Mouse (Mus musculus) liver, postnatal 0 days (tissue): ENCODE data around the gene Aggf1. TPM values are rescaled to one million over a fixed set of nuclear protein-coding genes. Genes with fewer than 3 reads are reported as not detected.
A peak's percentile ranks its signal among the peaks of the same experiment; 100 is the strongest.

Experiments
- ATAC-seq: fragments of 200-750 bp; cut with Nextera tagmentation; 2 replicates; pipeline ENCODE4 v1.8.0; 2017; ENCODE audit warnings: mild to moderate bottlenecking, moderate library complexity
- DNase-seq: peaks from one replicate; pipeline ENCODE4 v3.0.0-alpha.2; 2016
- H3K27ac ChIP-seq: fragments of 300-500 bp; sonication (generic); 2 replicates; pipeline ENCODE4 v1.5.1; 2014; ENCODE audit warnings: antibody characterized with exemption, moderate library complexity, mild to moderate bottlenecking, low read depth
- H3K27me3 ChIP-seq: fragments of 300-500 bp; sonication (generic); 2 replicates; pipeline ENCODE4 v1.6.1; 2014; ENCODE audit warnings: low read length, control low read depth, mixed read lengths; ENCODE audit not compliant: insufficient read depth
- H3K36me3 ChIP-seq: fragments of 300-500 bp; sonication (generic); replicated peaks from 2 replicates; pipeline ENCODE4 v1.6.1; 2014; ENCODE audit warnings: mild to moderate bottlenecking, control low read depth, low read length, moderate library complexity, mixed read lengths; ENCODE audit not compliant: insufficient read depth
- H3K4me1 ChIP-seq: fragments of 300-500 bp; sonication (generic); 2 replicates; pipeline ENCODE4 v1.6.1; 2014; ENCODE audit warnings: antibody characterized with exemption, mild to moderate bottlenecking, control low read depth; ENCODE audit not compliant: insufficient read depth
- H3K4me2 ChIP-seq: fragments of 300-500 bp; sonication (generic); 2 replicates; pipeline ENCODE4 v1.6.1; 2014; ENCODE audit warnings: low read depth, mild to moderate bottlenecking, low read length, moderate library complexity, mixed read lengths
- H3K4me3 ChIP-seq: fragments of 300-500 bp; sonication (generic); 2 replicates; pipeline ENCODE4 v1.5.1; 2014; ENCODE audit warnings: low read depth, low read length
- H3K9ac ChIP-seq: fragments of 300-500 bp; sonication (generic); replicated peaks from 2 replicates; pipeline ENCODE4 v1.6.1; 2014; ENCODE audit warnings: mild to moderate bottlenecking, moderate library complexity
- H3K9me3 ChIP-seq: fragments of 300-500 bp; sonication (generic); 2 replicates; pipeline ENCODE4 v1.6.1; 2016; ENCODE audit warnings: mild to moderate bottlenecking, control low read depth, low read length, mixed read lengths
- CTCF ChIP-seq: sonication (generic); IDR thresholded peaks from 2 replicates; pipeline ENCODE4 v1.5.1; 2016; ENCODE audit warnings: antibody characterized with exemption, low read depth
- EP300 ChIP-seq: IDR thresholded peaks from 2 replicates; pipeline ENCODE4 v1.6.1; 2016; ENCODE audit warnings: antibody characterized with exemption, low read depth, mild to moderate bottlenecking
- WGBS: fragments of 180-500 bp; shearing (Covaris S2); extraction: QIAGEN DNeasy Blood & Tissue Kit; methylation state at CpG from one replicate; pipeline ENCODE4 v1.1.7; 2014; ENCODE audit not compliant: insufficient replicate concordance; 5-methylcytosine and 5-hydroxymethylcytosine counted together
- polyA plus RNA-seq: library from polyadenylated mRNA; unstranded; fragments of >200 nt; fragmentation: Nextera tagmentation; extraction: Ambion mirVana; gene quantifications from 2 replicates; pipeline ENCODE4 v1.2.1, GENCODE M21; 2015

Aggf1 gene
- polyA plus RNA-seq, 1 experiment from 2014 or later = 11.7 TPM

DNA sequence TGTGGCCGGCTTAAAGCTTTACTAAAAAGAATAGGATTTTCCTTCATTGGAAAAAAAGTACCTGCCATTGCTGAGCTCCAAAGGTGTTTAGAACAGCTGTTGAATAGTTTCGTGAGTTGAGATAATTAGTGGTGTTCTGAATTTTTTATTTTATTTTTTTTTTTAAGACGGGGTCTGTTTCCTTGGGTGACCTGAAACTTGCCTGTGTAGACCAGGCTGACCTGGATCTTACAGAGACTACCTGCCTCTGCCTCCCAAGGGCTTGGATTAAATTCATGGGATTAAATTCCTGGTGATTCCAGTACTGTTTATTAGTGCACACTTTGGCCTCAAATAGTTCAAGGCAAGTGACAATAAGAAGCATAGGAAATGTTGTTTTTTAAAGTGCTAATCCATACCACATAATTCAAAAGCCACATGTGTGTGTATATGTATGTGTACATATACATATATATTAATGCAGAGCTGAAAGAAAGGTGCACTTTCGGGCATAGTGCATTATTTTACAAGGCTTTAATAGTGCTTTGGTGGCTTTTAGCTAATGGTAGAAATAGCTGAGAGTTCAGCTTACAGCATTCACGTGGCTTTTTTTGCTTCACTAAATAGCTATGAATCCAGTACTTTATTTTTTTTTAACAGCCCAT, 49.1 kb downstream of the Aggf1 start:
- Histone ChIP-seq H3K36me3 (no peaks in the 10 kb centered on the region), H3K9ac (peak overlapping the region; percentile 94), H3K4me2 (peak overlapping the region; percentile 83), H3K27ac (peak overlapping the region; percentile 99), H3K27me3 (no peaks in the 10 kb centered on the region), H3K4me3 (peak overlapping the region; percentile 84), H3K4me1 (peaks cover 11% of the 10 kb centered on the region), H3K9me3 (no peaks in the 10 kb centered on the region)
- 12% methylated on average over 5 of the region's 5 CpGs for WGBS
- no peak for DNase-seq
- ATAC-seq = no peak
- TF ChIP-seq EP300 (no peak), CTCF (no peak)

DNA sequence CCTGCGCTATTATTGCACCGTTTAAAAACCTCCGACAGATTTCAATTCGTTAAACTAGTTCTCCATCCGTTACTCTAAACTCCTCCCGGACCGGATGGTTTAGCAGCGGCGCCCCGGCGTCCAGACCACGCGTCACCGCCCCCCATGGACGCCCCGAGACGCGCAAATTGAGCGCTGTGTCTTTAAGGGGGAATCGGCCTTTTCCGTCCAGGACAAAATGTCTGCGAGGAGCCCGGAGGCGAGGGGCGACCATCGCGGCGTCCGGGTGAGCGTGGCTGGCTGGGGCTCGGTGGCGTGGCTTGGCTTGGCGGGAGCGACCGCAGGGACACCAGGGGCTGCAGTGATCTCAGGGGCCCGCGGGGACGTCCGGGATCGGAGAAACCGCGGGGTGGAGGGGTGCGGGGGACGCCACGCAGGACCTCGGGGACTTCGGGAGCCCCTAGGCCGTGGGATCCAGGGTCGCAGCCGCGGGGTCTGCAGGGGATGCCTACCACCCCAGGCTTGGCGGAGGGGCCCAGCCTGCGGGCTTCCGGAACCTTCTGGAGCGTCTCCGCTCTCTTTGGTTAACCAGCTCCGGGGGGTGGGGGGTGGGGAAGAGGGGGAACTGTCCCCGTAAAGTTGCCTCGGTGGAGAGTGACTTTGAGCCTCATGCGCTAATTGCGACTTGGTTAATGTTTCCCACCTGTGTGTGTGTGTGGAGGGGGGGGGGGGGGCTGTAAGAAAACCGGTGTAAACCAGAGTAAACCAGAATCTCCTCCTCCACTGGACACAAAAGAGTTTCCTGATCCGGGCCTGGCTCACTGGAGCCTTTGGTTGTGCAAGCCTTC, 49.9 kb downstream of the Aggf1 start:
- Histone ChIP-seq H3K4me2 (peak overlapping the region; percentile 83), H3K4me1 (peaks cover 10% of the 10 kb centered on the region), H3K9me3 (no peaks in the 10 kb centered on the region), H3K36me3 (no peaks in the 10 kb centered on the region), H3K27me3 (no peaks in the 10 kb centered on the region), H3K9ac (peak overlapping the region; percentile 94), H3K4me3 (peak overlapping the region; percentile 84), H3K27ac (peak overlapping the region; percentile 99)
- DNase-seq (peak; percentile 70), ATAC-seq (peak; percentile 84)
- TF ChIP-seq EP300 (no peak), CTCF (peak; percentile 4; the same call in 1 of the 2 replicates)
- under 1% methylated on average over 60 of the region's 63 CpGs for WGBS

DNA sequence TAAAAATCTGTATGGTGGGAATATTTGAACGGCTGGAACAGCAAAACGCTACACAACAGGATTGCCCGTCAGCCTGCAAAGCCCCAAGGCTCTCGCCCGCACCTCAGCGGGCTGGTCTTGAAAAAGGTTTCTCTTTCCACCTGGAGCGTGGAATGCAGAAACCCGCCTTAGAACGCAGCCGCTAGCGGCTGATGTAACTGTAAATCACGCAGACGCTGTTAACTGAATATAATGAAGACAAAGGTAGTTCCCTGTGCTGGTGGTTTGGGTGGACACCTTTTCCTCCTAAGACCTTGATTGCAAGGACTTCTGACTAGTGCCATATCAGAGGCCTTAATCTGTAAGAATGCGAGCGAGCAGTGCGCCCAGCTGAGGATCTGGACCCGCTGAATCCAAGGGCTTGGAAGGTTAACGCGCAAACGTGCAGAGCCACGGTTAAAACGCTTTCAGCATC, 50.5 kb downstream of the Aggf1 start:
- no peak for TF ChIP-seq CTCF
- TF ChIP-seq EP300 = no peak
- Histone ChIP-seq H3K27ac (peak overlapping the region; percentile 99), H3K4me3 (peak overlapping the region; percentile 84), H3K9ac (peak overlapping the region; percentile 94), H3K4me1 (peaks cover 10% of the 10 kb centered on the region), H3K36me3 (no peaks in the 10 kb centered on the region), H3K27me3 (no peaks in the 10 kb centered on the region), H3K9me3 (no peaks in the 10 kb centered on the region), H3K4me2 (peak overlapping the region; percentile 83)
- under 1% methylated on average over 22 of the region's 22 CpGs for WGBS
- DNase-seq (peak; percentile 21), ATAC-seq (no peak)

DNA sequence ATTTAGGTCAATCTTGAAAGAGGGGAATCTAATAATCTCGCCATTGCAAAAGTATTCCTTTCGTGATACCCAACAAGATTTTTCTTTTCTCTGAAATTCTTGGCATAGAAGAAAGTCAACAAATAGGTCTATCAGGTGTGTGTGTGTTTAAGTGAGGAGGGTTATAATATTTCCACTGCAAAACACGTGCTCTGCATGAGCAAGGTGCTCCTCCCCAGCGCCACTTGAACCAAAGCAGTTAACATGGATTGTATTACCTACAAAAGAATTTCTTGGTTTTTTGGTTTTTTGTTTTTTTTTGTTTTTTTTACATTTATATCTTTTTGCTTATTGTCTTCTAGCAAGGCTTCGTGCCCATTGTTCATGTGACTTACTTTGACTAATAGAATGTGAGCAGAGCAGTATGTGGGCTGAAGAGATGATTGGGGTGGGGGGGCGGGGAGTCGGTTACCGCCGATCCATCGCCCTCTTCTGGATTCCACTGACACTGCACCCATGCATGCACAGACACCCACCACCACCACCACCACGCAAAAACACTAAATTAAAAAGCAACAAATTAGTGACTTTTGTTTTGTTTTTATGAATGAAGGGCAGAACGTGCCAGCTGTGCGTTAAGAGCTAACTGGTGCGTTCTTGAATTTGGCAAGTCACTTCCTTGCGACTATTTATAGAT, 51.1 kb downstream of the Aggf1 start:
- ATAC-seq = peak; percentile 46
- Histone ChIP-seq H3K4me1 (peaks cover 10% of the 10 kb centered on the region), H3K36me3 (no peaks in the 10 kb centered on the region), H3K27ac (peak overlapping the region; percentile 99), H3K27me3 (no peaks in the 10 kb centered on the region), H3K9me3 (no peaks in the 10 kb centered on the region), H3K9ac (peak overlapping the region; percentile 94), H3K4me3 (peak overlapping the region; percentile 84), H3K4me2 (peak overlapping the region; percentile 83)
- TF ChIP-seq EP300 (no peak), CTCF (peak; percentile 53)
- 22% methylated on average over 15 of the region's 15 CpGs for whole genome bisulfite sequencing
- DNase-seq = peak; percentile 70

DNA sequence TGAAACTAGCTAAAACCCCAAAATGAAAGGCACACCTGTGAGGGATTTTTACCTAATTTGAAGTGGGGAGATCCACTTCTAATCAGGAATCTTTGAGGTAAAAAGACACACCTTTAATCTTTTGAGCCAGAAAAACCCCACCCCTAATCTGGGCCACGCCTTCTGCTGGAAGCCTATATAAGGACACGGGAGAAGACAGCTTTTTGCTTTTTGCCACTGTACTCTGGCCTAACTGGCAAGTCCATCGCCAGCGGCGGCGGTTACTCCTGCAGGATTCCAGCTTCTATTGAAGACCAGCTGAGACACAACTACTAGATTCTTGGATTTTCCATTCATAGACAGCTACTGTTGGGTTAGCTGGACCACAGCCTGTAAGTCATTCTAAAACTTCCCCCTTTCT, 51.8 kb downstream of the Aggf1 start, which contains the start of gene Zbed3:
Gene Zbed3 (plus strand): TSS at position 213 of the 400 bp plus-strand sequence.
- TF ChIP-seq EP300 = no peak
- no peak for TF ChIP-seq CTCF
- Histone ChIP-seq H3K9me3 (no peaks in the 10 kb centered on the region), H3K27me3 (no peaks in the 10 kb centered on the region), H3K27ac (peak within 1 kb of the TSS; percentile 99), H3K36me3 (no peaks in the 10 kb centered on the region), H3K9ac (peak within 1 kb of the TSS; percentile 94), H3K4me2 (peak within 1 kb of the TSS; percentile 83), H3K4me3 (peak within 1 kb of the TSS; percentile 84), H3K4me1 (peaks cover 10% of the 10 kb centered on the region)
- WGBS = 80% methylated on average over 6 of the region's 6 CpGs
- ATAC-seq (no peak), DNase-seq (no peak)

DNA sequence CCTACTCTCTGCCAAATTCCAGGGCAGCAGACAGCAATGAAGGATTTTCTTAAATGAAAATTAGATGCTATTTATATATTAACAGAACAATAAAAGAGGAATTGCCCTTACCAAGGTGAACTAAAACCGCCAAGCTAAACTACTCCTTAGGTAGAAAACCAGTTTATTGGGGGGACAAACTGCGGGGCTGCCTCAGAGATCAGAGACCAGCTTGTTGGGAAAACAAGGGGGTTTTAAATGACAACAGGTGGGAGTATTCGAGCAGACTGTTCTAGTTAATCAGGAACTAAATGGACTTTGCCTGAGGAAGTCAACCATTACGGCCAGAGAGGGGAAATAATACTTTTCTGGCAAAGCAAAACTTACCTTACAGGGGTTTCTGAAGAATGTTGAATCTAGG, 54.7 kb downstream of the Aggf1 start:
- Histone ChIP-seq H3K4me2 (no peak overlapping the region), H3K9ac (no peak overlapping the region), H3K27me3 (no peaks in the 10 kb centered on the region), H3K27ac (no peak overlapping the region), H3K9me3 (no peaks in the 10 kb centered on the region), H3K4me3 (no peak overlapping the region), H3K36me3 (no peaks in the 10 kb centered on the region), H3K4me1 (no peaks in the 10 kb centered on the region; the same call in 1 of the 2 replicates)
- no peak for ATAC-seq
- TF ChIP-seq EP300 = no peak
- TF ChIP-seq CTCF = no peak
- WGBS = 54% methylated on average over 4 of the region's 4 CpGs
- DNase-seq = no peak
